In genomic region chr1:178329017-178329416, GRCm38 (mm10) we compare ENCODE assay signal across 25 mouse cellular contexts. TPM values are rescaled to one million over a fixed set of nuclear protein-coding genes. Genes with fewer than 3 reads are reported as not detected.
DNase-seq lines count a peak whose midpoint lies in the region; ATAC-seq and TF ChIP-seq lines count a peak whose summit lies in the region.
"Had no signal": no experiment of that assay in that cellular context is flagged by ENCODE, and none has a peak within 500 bp of the region (broad histone marks: within the 10 kb centered on the region; RNA-seq: fewer than 3 reads in every experiment).

No protein-coding gene starts in this region.

- no peak for ATAC-seq in liver, postnatal 0 days
- peak; percentile 41; the same call in 1 of the 2 replicates for ATAC-seq in megakaryocyte, adult 5-6 weeks (ENCODE audit: poor library complexity, severe bottlenecking)
- no peak for ATAC-seq in forebrain, embryonic 16.5 days
- ATAC-seq: CD4-positive, CD25-positive, alpha-beta regulatory T cell, adult 4 months; forebrain, embryonic 14.5 days; forebrain, postnatal 0 days had no signal

- H3K9me3 ChIP-seq in liver, postnatal 0 days (ENCODE audit: low read length): no peaks in the 10 kb centered on the region
- H3K9me3 ChIP-seq in forebrain, embryonic 16.5 days (ENCODE audit: control insufficient read depth, low read length): no peaks in the 10 kb centered on the region
- H3K9me3 ChIP-seq: embryonic facial prominence, embryonic 13.5 days; embryonic facial prominence, embryonic 15.5 days; forebrain, embryonic 10.5 days; forebrain, embryonic 12.5 days; G1E had no signal

- no peak overlapping the region for H3K9ac ChIP-seq in liver, postnatal 0 days (replicated peaks)
- H3K9ac ChIP-seq in forebrain, embryonic 16.5 days (replicated peaks; ENCODE audit: low read depth, low read length): no peak overlapping the region
- H3K9ac ChIP-seq: embryonic facial prominence, embryonic 13.5 days; embryonic facial prominence, embryonic 15.5 days; forebrain, embryonic 12.5 days; forebrain, postnatal 0 days had no signal

- no peak overlapping the region for H3K4me3 ChIP-seq in liver, postnatal 0 days (ENCODE audit: low read depth, low read length)
- H3K4me3 ChIP-seq in forebrain, embryonic 16.5 days (replicated peaks; ENCODE audit: low read length): no peak overlapping the region
- H3K4me3 ChIP-seq: embryonic facial prominence, embryonic 13.5 days; embryonic facial prominence, embryonic 15.5 days; erythroblast, embryonic 14.5 days; forebrain, embryonic 10.5 days; forebrain, embryonic 12.5 days had no signal

- no peaks in the 10 kb centered on the region for H3K27me3 ChIP-seq in liver, postnatal 0 days (ENCODE audit: insufficient read depth, low read length)
- H3K27me3 ChIP-seq in forebrain, embryonic 16.5 days (replicated peaks; ENCODE audit: control insufficient read depth, insufficient read depth, low read length): no peaks in the 10 kb centered on the region
- H3K27me3 ChIP-seq: CH12.LX; embryonic facial prominence, embryonic 13.5 days; embryonic facial prominence, embryonic 15.5 days; forebrain, embryonic 12.5 days had no signal

- peaks cover 16% of the 10 kb centered on the region for H3K4me1 ChIP-seq in liver, postnatal 0 days (ENCODE audit: insufficient read depth)
- H3K4me1 ChIP-seq in forebrain, embryonic 16.5 days (replicated peaks; ENCODE audit: control insufficient read depth, insufficient read depth, low read length): peaks cover 13% of the 10 kb centered on the region

- H3K36me3 ChIP-seq in liver, postnatal 0 days (replicated peaks; ENCODE audit: insufficient read depth, low read length): peaks cover 88% of the 10 kb centered on the region
- peaks cover 45% of the 10 kb centered on the region for H3K36me3 ChIP-seq in forebrain, embryonic 16.5 days (ENCODE audit: control insufficient read depth, insufficient read depth)

- peak overlapping the region; percentile 69 for H3K27ac ChIP-seq in liver, postnatal 0 days (ENCODE audit: low read depth)
- no peak overlapping the region for H3K27ac ChIP-seq in forebrain, embryonic 16.5 days (ENCODE audit: low read length)
- H3K27ac ChIP-seq: embryonic facial prominence, embryonic 13.5 days; embryonic facial prominence, embryonic 15.5 days; forebrain, embryonic 10.5 days; forebrain, embryonic 12.5 days had no signal

- H3K4me2 ChIP-seq in liver, postnatal 0 days (ENCODE audit: low read depth, low read length): no peak overlapping the region
- H3K4me2 ChIP-seq in forebrain, embryonic 16.5 days (ENCODE audit: low read length): no peak overlapping the region
- H3K4me2 ChIP-seq: embryonic facial prominence, embryonic 13.5 days; embryonic facial prominence, embryonic 15.5 days; forebrain, embryonic 12.5 days had no signal

- 51% methylated on average over 5 of the region's 5 CpGs for WGBS in liver, postnatal 0 days (ENCODE audit: insufficient replicate concordance)
- 79% methylated on average over 5 of the region's 5 CpGs for WGBS in forebrain, embryonic 16.5 days

- TF ChIP-seq CTCF in liver, postnatal 0 days (IDR thresholded peaks at IDR 0.05; ENCODE audit: low read depth): no peak

- DNase-seq in liver, postnatal 0 days: no peak
- no peak for DNase-seq in liver
- DNase-seq in induced T-regulatory cell, adult 2 months (ENCODE audit: low read depth): peak; percentile 20
- DNase-seq in right cerebral cortex, postnatal 36 days (ENCODE audit: low spot score in 2 of 2): no peak
- DNase-seq in left cerebral cortex, adult 9 months (ENCODE audit: low spot score in 2 of 2): no peak
- DNase-seq: adrenal gland, adult 2 months; adrenal gland, postnatal 10 days; adrenal gland, postnatal 25 days; B cell, adult 2 months; cerebellum, adult 11-12 months; cerebellum, adult 2 months; cerebellum, postnatal 10 days; cerebellum, postnatal 25 days; forebrain, postnatal 0 days had no signal

- TF ChIP-seq EP300 in liver, postnatal 0 days (IDR thresholded peaks at IDR 0.05; ENCODE audit: low read depth): no peak

RNA-seq across cellular contexts. Expression of gene Hnrnpu, which starts 8.6 kb away (rescaled TPM):
- polyA plus RNA-seq in liver, postnatal 0 days (2015; fragmentation: Nextera tagmentation; extraction: Ambion mirVana): 106 and 132 TPM in 2 replicates
- 418 and 446 TPM in 2 replicates for total RNA-seq in megakaryocyte, adult 5-6 weeks (2015)
- total RNA-seq in megakaryocyte, adult 5-6 weeks (2017): 321 and 398 TPM in 2 replicates
- polyA plus RNA-seq in forebrain, embryonic 16.5 days (2015; fragmentation: Nextera tagmentation; extraction: Ambion mirVana): 261 and 340 TPM in 2 replicates

RNA-seq across cellular contexts. Expression of gene Cox20, which starts 10.1 kb away (rescaled TPM):
- 98.3 and 109 TPM in 2 replicates for polyA plus RNA-seq in liver, postnatal 0 days (2015; fragmentation: Nextera tagmentation; extraction: Ambion mirVana)
- 163 and 174 TPM in 2 replicates for total RNA-seq in megakaryocyte, adult 5-6 weeks (2015)
- 137 and 158 TPM in 2 replicates for total RNA-seq in megakaryocyte, adult 5-6 weeks (2017)
- polyA plus RNA-seq in forebrain, embryonic 16.5 days (2015; fragmentation: Nextera tagmentation; extraction: Ambion mirVana): 129 and 141 TPM in 2 replicates
